Mouse (Mus musculus) forebrain, embryonic 16.5 days (tissue): ENCODE results near the gene Gm45234. TPM values are rescaled to one million over a fixed set of nuclear protein-coding genes. Genes with fewer than 3 reads are reported as not detected.
A peak's percentile ranks its signal among the peaks of the same experiment; 100 is the strongest.

Experiments
- ATAC-seq: fragments of 200-750 bp; cut with Nextera tagmentation; 2 replicates; pipeline ENCODE4 v1.8.0; 2017; ENCODE audit warnings: mild to moderate bottlenecking, moderate library complexity
- H3K27ac ChIP-seq: fragments of 300-500 bp; sonication (generic); 2 replicates; pipeline ENCODE4 v1.5.1; 2014; ENCODE audit warnings: low read length, control low read depth
- H3K27me3 ChIP-seq: fragments of 300-500 bp; sonication (generic); replicated peaks from 2 replicates; pipeline ENCODE4 v1.6.1; 2014; ENCODE audit warnings: low read length; ENCODE audit not compliant: control insufficient read depth, insufficient read depth
- H3K36me3 ChIP-seq: fragments of 300-500 bp; sonication (generic); 2 replicates; pipeline ENCODE4 v1.6.1; 2014; ENCODE audit not compliant: control insufficient read depth, insufficient read depth
- H3K4me1 ChIP-seq: fragments of 300-500 bp; sonication (generic); replicated peaks from 2 replicates; pipeline ENCODE4 v1.6.1; 2014; ENCODE audit warnings: low read length; ENCODE audit not compliant: control insufficient read depth, insufficient read depth
- H3K4me2 ChIP-seq: fragments of 300-500 bp; sonication (generic); 2 replicates; pipeline ENCODE4 v1.6.1; 2014; ENCODE audit warnings: mild to moderate bottlenecking, low read length, control low read depth
- H3K4me3 ChIP-seq: fragments of 300-500 bp; sonication (generic); replicated peaks from 2 replicates; pipeline ENCODE4 v1.5.1; 2014; ENCODE audit warnings: mild to moderate bottlenecking, low read length, control low read depth
- H3K9ac ChIP-seq: fragments of 300-500 bp; sonication (generic); replicated peaks from 2 replicates; pipeline ENCODE4 v1.6.1; 2014; ENCODE audit warnings: low read depth, low read length, control low read depth
- H3K9me3 ChIP-seq: fragments of 300-500 bp; sonication (generic); 2 replicates; pipeline ENCODE4 v1.6.1; 2016; ENCODE audit warnings: low read length; ENCODE audit not compliant: control insufficient read depth
- WGBS: fragments of 180-500 bp; shearing (Covaris S2); extraction: QIAGEN DNeasy Blood & Tissue Kit; methylation state at CpG from one replicate; pipeline ENCODE4 v1.1.7; 2014; 5-methylcytosine and 5-hydroxymethylcytosine counted together
- microRNA counts: library from miRNA; unstranded; fragments of <30 nt; microRNA quantifications from one replicate; lab custom pipeline; 2016
- microRNA-seq: library from miRNA; unstranded; fragments of <30 nt; microRNA quantifications from one replicate; pipeline ENCODE4, GENCODE M21; 2017
- polyA plus RNA-seq: library from polyadenylated mRNA; unstranded; fragments of >200 nt; fragmentation: Nextera tagmentation; extraction: Ambion mirVana; gene quantifications from 2 replicates; pipeline ENCODE4 v1.2.1, GENCODE M21; 2015

Gene Gm45234
- polyA plus RNA-seq, 1 experiment from 2014 or later, result not detected

DNA sequence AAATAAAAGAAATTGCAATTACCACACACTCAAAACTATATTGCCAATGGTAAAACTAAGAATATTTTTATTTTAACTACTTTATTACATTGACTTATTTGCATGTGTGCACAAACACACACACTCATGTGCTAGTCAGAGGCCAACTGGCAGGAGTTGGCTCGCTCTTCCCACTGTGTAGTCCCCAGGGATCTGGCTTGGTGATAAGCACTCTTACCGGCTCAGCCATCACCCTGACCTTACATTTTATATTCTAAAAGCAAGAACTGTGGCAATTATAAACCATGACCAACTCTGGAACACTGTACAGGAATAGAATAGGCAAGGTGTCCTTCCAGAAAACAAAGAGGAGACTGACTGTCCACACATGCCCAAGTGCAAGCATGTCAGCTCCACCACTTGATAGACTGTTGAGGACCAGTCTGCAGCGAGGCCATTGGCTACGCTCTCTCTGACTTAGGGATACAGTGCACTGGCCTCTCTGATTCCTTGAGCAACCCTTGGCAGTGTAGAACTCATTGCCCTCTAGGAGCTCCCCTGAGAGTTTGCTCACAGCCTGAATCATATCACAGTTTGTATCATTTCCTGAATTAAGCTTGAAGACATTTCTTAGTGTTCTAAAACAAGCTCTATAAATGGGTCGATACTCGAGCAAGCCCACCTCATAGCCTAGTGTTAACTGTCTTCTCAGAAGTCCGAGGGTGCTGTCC, 59.2 kb downstream of the Gm45234 start:
- H3K36me3 ChIP-seq, result peaks cover 2% of the 10 kb centered on the region; the same call in 1 of the 2 replicates
- no peak overlapping the region for H3K27ac ChIP-seq
- H3K4me1 ChIP-seq, result peaks cover 9% of the 10 kb centered on the region
- no peak overlapping the region for H3K9ac ChIP-seq
- H3K27me3 ChIP-seq, result no peaks in the 10 kb centered on the region
- ATAC-seq, result no peak
- H3K4me2 ChIP-seq, result no peak overlapping the region
- H3K9me3 ChIP-seq, result no peaks in the 10 kb centered on the region
- H3K4me3 ChIP-seq, result no peak overlapping the region
- WGBS, result 95% methylated on average over 7 of the region's 7 CpGs

DNA sequence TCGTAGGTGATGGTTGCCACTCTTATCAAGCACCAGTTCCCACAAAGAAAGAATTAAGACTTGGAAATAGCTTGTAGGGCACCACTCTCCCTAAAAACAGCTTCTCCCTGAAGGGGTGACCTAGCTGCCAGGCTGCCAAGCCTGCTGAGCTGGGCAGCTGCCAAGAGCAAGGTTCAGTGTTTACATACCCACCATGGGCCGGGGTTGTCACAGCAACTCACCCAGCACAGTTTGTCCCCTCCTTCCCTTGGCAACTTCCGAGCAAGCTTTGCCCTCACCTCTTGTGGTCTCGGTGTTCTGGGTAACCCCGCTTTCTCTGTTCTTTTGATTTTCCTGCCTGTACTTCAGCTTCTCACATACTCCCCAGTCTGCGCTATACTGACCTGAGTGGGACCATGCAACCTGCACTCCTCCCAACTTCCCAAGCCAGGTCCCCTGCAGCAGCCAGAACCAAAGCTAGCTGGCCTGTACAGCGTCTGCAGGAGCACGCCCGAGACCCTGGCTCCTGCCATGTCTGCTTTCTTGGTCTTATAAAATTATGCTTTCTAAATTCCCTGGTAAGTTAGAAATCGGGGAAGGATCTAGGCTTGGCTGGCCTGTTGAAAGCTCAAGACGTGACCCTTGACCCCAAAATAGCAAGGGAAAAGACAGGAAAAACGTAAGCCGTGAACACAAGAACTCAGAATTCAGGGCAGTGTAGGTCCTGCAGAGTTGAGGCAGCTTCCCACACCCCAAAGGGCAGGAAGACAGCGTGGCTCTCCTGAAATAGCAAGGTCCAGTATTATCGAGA, 61.5 kb downstream of the Gm45234 start:
- 66% methylated on average over 15 of the region's 15 CpGs for WGBS
- peak; percentile 88 for ATAC-seq
- Histone ChIP-seq H3K4me3 (no peak overlapping the region), H3K4me1 (peaks cover 9% of the 10 kb centered on the region), H3K27ac (peak overlapping the region; percentile 52), H3K27me3 (no peaks in the 10 kb centered on the region), H3K9me3 (no peaks in the 10 kb centered on the region), H3K9ac (no peak overlapping the region; the same call in 1 of the 2 replicates), H3K4me2 (no peak overlapping the region), H3K36me3 (peaks cover 2% of the 10 kb centered on the region; the same call in 1 of the 2 replicates)

DNA sequence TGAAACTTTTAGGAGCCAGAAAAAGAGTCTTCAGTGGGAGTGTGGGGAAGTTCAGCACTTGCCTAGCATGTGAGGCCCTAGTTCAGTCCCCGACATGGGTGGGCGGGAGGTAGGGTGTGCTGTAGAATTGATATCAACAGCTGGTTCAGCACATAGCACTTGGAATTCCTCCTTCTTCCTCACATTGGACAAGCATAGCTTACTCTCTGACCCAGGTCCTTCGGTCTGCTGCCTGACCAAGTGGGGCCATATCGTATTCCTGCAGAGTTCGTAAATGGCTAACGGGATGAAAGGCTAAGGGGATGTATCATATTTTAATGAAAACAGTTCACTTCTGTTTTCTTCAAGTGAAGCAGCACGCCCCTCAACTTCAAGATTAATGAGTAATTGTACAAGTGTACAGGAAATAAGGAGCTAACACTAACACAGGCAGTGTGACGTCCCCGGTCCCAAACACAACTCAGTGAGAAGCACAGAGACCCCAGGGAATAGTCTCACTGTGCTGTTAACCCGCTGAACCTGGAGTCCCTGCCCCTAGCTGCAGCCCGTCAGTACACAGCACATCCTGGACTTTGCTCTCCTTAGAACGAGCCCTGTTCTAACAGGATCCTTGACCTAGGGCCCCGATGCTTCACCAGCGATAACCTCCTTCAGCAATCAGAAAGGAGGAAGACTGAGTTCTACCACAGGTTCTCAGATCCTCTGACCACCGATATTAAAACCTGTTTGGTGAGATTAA, 62.4 kb downstream of the Gm45234 start:
- no peak for ATAC-seq
- Histone ChIP-seq H3K4me1 (peaks cover 9% of the 10 kb centered on the region), H3K36me3 (no peaks in the 10 kb centered on the region), H3K27me3 (no peaks in the 10 kb centered on the region), H3K4me2 (no peak overlapping the region), H3K4me3 (no peak overlapping the region), H3K9me3 (no peaks in the 10 kb centered on the region), H3K27ac (no peak overlapping the region), H3K9ac (no peak overlapping the region)
- 83% methylated on average over 15 of the region's 15 CpGs for WGBS

DNA sequence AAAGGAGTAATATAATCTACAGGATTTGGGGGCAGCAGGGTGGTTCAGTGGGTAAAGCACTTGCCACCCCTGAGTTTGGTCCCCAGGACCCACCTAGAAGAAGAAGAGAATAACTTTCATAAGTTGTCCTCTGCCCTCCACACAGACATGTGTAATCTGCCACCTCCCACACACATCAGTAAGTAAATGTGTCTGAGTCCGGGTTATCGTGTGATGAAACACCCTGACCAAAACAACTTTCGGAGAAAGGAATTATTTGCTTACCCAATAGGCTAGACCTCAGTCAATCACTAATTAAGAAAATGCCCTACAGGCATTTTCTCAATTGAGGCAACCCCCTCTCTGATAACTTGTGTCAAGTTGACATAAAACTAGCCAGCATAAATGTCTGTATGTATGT, 65.3 kb downstream of the Gm45234 start:
- H3K4me1 ChIP-seq, result peaks cover 9% of the 10 kb centered on the region
- no peak overlapping the region for H3K4me2 ChIP-seq
- H3K4me3 ChIP-seq, result no peak overlapping the region
- no peak overlapping the region for H3K9ac ChIP-seq
- WGBS, result 94% methylated on average over 3 of the region's 3 CpGs
- no peaks in the 10 kb centered on the region for H3K36me3 ChIP-seq
- H3K9me3 ChIP-seq, result no peaks in the 10 kb centered on the region
- ATAC-seq, result no peak
- no peak overlapping the region for H3K27ac ChIP-seq
- no peaks in the 10 kb centered on the region for H3K27me3 ChIP-seq

MicroRNA genes within 50 kb of the gene (microRNA counts, 519-probe panel; counts per million panel counts)
- microRNA mmu-miR-141 (lab: Ali Mortazavi, UCI), result 1,149 counts per million, percentile 9 among the panel's probes with 10 or more counts
- 2,171 counts per million, percentile 42 among the panel's probes with 10 or more counts for microRNA mmu-miR-200c (lab: Ali Mortazavi, UCI)

Small RNA genes lying within 50 kb of the gene (microRNA-seq; reads per million reads assigned to microRNA genes)
- 49.3 reads per million, percentile 44 among the genes with 10 or more reads in this experiment for gene Mir141
- gene Mir200c, result 248 reads per million, percentile 66 among the genes with 10 or more reads in this experiment

Other genes starting within 250 kb of the Gm45234 start
- 0.11 and 0.55 TPM in 2 replicates for gene C1ra, start 243.6 kb downstream of the Gm45234 start, polyA plus RNA-seq
- gene C1s1, start 213.7 kb downstream of the Gm45234 start, polyA plus RNA-seq, result 0.29 and 0.47 TPM in 2 replicates
- not detected in 2 replicates for gene C1rb, start 185.7 kb downstream of the Gm45234 start, polyA plus RNA-seq
- gene C1s2, start 119.9 kb downstream of the Gm45234 start, polyA plus RNA-seq, result 0.08 and 0.21 TPM in 2 replicates
- gene Lpcat3, start 93.0 kb downstream of the Gm45234 start, polyA plus RNA-seq, result 35.9 and 36.7 TPM in 2 replicates
- 142 and 150 TPM in 2 replicates for gene Emg1, start 43.8 kb downstream of the Gm45234 start, polyA plus RNA-seq
- 250 and 252 TPM in 2 replicates for gene Phb2, start 43.7 kb downstream of the Gm45234 start, polyA plus RNA-seq
- 3.3 and 4.5 TPM in 2 replicates for gene Ptpn6, start 17.3 kb downstream of the Gm45234 start, polyA plus RNA-seq
- 614 and 641 TPM in 2 replicates for gene Grcc10, start 14.6 kb downstream of the Gm45234 start, polyA plus RNA-seq
- 23.4 and 27.0 TPM in 2 replicates for gene Atn1, start 503 bp upstream of the Gm45234 start, polyA plus RNA-seq
- gene Eno2, start 13.7 kb upstream of the Gm45234 start, polyA plus RNA-seq, result 44.9 and 63.3 TPM in 2 replicates
- gene Lrrc23, start 23.7 kb upstream of the Gm45234 start, polyA plus RNA-seq, result 2.5 and 4.9 TPM in 2 replicates
- 4.7 and 5.9 TPM in 2 replicates for gene Spsb2, start 52.6 kb upstream of the Gm45234 start, polyA plus RNA-seq
- 359 and 360 TPM in 2 replicates for gene Tpi1, start 58.3 kb upstream of the Gm45234 start, polyA plus RNA-seq
- 203 and 216 TPM in 2 replicates for gene Usp5, start 73.5 kb upstream of the Gm45234 start, polyA plus RNA-seq
- 69.7 and 76.7 TPM in 2 replicates for gene Cdca3, start 73.5 kb upstream of the Gm45234 start, polyA plus RNA-seq
- 0.42 and 0.75 TPM in 2 replicates for gene Gnb3, start 84.3 kb upstream of the Gm45234 start, polyA plus RNA-seq
- gene P3h3, start 101.7 kb upstream of the Gm45234 start, polyA plus RNA-seq, result 13.0 and 16.8 TPM in 2 replicates
- gene Gpr162, start 108.0 kb upstream of the Gm45234 start, polyA plus RNA-seq, result 21.8 and 28.8 TPM in 2 replicates
- 0.06 and 0.30 TPM in 2 replicates for gene Cd4, start 132.2 kb upstream of the Gm45234 start, polyA plus RNA-seq
- gene Lag3, start 155.7 kb upstream of the Gm45234 start, polyA plus RNA-seq, result 1.7 and 2.9 TPM in 2 replicates
- gene Ptms, start 164.1 kb upstream of the Gm45234 start, polyA plus RNA-seq, result 666 and 701 TPM in 2 replicates
- gene Mlf2, start 175.4 kb upstream of the Gm45234 start, polyA plus RNA-seq, result 459 and 463 TPM in 2 replicates
- 94.4 and 96.7 TPM in 2 replicates for gene Cops7a, start 209.5 kb upstream of the Gm45234 start, polyA plus RNA-seq
- gene Pianp, start 240.7 kb upstream of the Gm45234 start, polyA plus RNA-seq, result 36.6 and 44.7 TPM in 2 replicates